Mouse (Mus musculus) embryonic facial prominence, embryonic 11.5 days (tissue): Measurements from ENCODE around the gene St3gal4. TPM values are rescaled to one million over a fixed set of nuclear protein-coding genes. Genes with fewer than 3 reads are reported as not detected.

Experiments used
- ATAC-seq: fragments of 200-750 bp; cut with Nextera tagmentation; replicated peaks from 2 replicates; pipeline ENCODE4 v1.8.0; 2017; ENCODE audit warnings: low read depth; ENCODE audit not compliant: insufficient number of reproducible peaks, low FRiP score, low TSS enrichment
- DNase-seq: peaks from one replicate; pipeline ENCODE4 v3.0.0-alpha.2; 2015; ENCODE audit warnings: low spot score
- H3K27ac ChIP-seq: fragments of 300-500 bp; sonication (generic); replicated peaks from 2 replicates; pipeline ENCODE4 v1.5.1; 2014; ENCODE audit warnings: mild to moderate bottlenecking, low read depth, low read length, control low read depth
- H3K27me3 ChIP-seq: fragments of 300-500 bp; sonication (generic); 2 replicates; pipeline ENCODE4 v1.6.1; 2014; ENCODE audit warnings: mild to moderate bottlenecking, low read length, moderate library complexity, mixed read lengths; ENCODE audit not compliant: control insufficient read depth, insufficient read depth
- H3K36me3 ChIP-seq: fragments of 300-500 bp; sonication (generic); replicated peaks from 2 replicates; pipeline ENCODE4 v1.6.1; 2014; ENCODE audit warnings: low read depth, mild to moderate bottlenecking, low read length, moderate library complexity, mixed read lengths; ENCODE audit not compliant: control insufficient read depth, insufficient read depth
- H3K4me1 ChIP-seq: fragments of 300-500 bp; sonication (generic); 2 replicates; pipeline ENCODE4 v1.6.1; 2014; ENCODE audit warnings: low read length, mixed read lengths; ENCODE audit not compliant: control insufficient read depth, insufficient read depth
- H3K4me2 ChIP-seq: fragments of 300-500 bp; sonication (generic); 2 replicates; pipeline ENCODE4 v1.6.1; 2014; ENCODE audit warnings: low read depth, mild to moderate bottlenecking, control low read depth, low read length, moderate library complexity
- H3K4me3 ChIP-seq: fragments of 300-500 bp; sonication (generic); 2 replicates; pipeline ENCODE4 v1.5.1; 2014; ENCODE audit warnings: low read depth, low read length, control low read depth
- H3K9ac ChIP-seq: fragments of 300-500 bp; sonication (generic); replicated peaks from 2 replicates; pipeline ENCODE4 v1.6.1; 2014; ENCODE audit warnings: mild to moderate bottlenecking, control low read depth, low read length
- H3K9me3 ChIP-seq: fragments of 300-500 bp; sonication (generic); replicated peaks from 2 replicates; pipeline ENCODE4 v1.6.1; 2016; ENCODE audit warnings: mild to moderate bottlenecking, low read length, inconsistent platforms, mixed read lengths; ENCODE audit not compliant: control insufficient read depth
- WGBS: fragments of 180-500 bp; shearing (Covaris S2); extraction: QIAGEN DNeasy Blood & Tissue Kit; methylation state at CpG from one replicate; pipeline ENCODE4 v1.1.7; 2014; 5-methylcytosine and 5-hydroxymethylcytosine counted together
- polyA plus RNA-seq: library from polyadenylated mRNA; unstranded; fragments of >200 nt; fragmentation: Nextera tagmentation; extraction: Ambion mirVana; gene quantifications from 2 replicates; pipeline ENCODE4 v1.2.1, GENCODE M21; 2014

The St3gal4 gene
- polyA plus RNA-seq, 1 experiment from 2014 or later = 24.2 TPM

GRCm38 (mm10) chr9:35035074-35035473 lies 84.0 kb downstream of the St3gal4 start:
- DNase-seq = no peak
- no peaks in the 10 kb centered on the region for H3K36me3 ChIP-seq
- no peak overlapping the region for H3K4me3 ChIP-seq
- no peaks in the 10 kb centered on the region for H3K9me3 ChIP-seq
- 45% methylated on average over 14 of the region's 14 CpGs for WGBS
- no peaks in the 10 kb centered on the region for H3K4me1 ChIP-seq
- no peaks in the 10 kb centered on the region for H3K27me3 ChIP-seq
- no peak overlapping the region for H3K4me2 ChIP-seq
- no peak overlapping the region for H3K27ac ChIP-seq
- H3K9ac ChIP-seq = no peak overlapping the region
- ATAC-seq = no peak

DNA sequence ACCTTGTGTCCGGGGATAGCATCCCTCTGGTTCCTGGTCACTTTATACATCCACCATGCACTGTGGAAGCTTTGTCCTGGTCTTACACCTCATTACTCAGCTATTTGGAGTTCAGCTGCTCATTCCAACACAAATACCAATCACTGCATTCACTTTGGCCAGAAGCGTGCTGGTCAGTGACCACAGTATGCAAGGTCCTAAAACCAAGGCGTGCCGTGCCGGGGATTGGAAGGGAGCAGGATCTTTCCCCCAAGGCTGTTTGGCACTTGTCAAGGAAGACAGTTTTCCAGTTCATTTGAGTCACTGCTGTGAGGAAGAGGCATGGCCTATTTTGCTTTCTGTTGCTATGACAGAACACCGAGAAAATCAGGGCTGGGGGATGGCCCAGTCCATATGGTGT lies 86.6 kb downstream of the St3gal4 start:
- Histone ChIP-seq H3K4me3 (no peak overlapping the region), H3K4me2 (no peak overlapping the region), H3K9ac (no peak overlapping the region), H3K27me3 (no peaks in the 10 kb centered on the region), H3K4me1 (no peaks in the 10 kb centered on the region), H3K36me3 (no peaks in the 10 kb centered on the region), H3K27ac (no peak overlapping the region), H3K9me3 (no peaks in the 10 kb centered on the region)
- DNase-seq = no peak
- no peak for ATAC-seq
- 62% methylated on average over 6 of the region's 6 CpGs for WGBS

- H3K9ac ChIP-seq = no peak overlapping the region
- H3K4me1 ChIP-seq = no peaks in the 10 kb centered on the region
- no peak overlapping the region for H3K4me2 ChIP-seq
- no peak overlapping the region for H3K27ac ChIP-seq
- no peaks in the 10 kb centered on the region for H3K36me3 ChIP-seq
- no peaks in the 10 kb centered on the region for H3K27me3 ChIP-seq
- ATAC-seq = no peak
- H3K4me3 ChIP-seq = no peak overlapping the region
- 79% methylated on average over 5 of the region's 5 CpGs for WGBS
- no peaks in the 10 kb centered on the region for H3K9me3 ChIP-seq
- DNase-seq = no peak
Observed at GRCm38 (mm10) chr9:35030823-35031222, 88.2 kb downstream of the St3gal4 start.

DNA sequence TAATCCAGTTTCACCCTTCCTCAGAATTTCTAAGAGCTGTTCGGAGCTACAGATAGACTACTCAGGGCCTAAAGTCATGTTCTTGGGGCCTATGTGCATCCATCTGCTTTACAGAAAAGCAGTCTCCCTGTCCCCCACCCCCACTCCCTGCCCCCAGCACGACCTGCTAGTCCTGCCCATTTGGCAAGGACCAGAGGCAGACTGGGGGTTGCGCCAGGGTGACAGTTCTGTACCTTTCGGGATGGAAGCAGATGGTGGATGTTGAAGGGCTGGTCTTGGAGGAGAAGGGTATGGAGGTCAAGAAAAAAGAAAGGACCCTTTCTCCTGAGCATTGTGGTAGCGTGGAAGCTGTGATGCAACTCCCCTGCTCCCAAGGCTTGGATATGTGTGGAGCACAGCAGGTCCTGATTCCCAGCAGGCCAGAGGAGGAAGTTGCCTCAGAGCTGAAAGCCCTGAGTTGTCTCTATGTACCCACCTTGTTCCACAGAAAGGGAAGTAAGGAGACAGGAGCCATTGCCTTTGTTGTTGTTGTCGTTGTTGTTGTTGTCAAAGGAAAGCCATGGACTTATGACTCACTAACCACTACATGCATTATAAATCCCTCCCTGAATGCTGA lies 91.6 kb downstream of the St3gal4 start:
- H3K27ac ChIP-seq = no peak overlapping the region
- H3K9ac ChIP-seq = no peak overlapping the region
- WGBS = 93% methylated on average over 6 of the region's 6 CpGs
- no peaks in the 10 kb centered on the region for H3K4me1 ChIP-seq
- H3K4me2 ChIP-seq = no peak overlapping the region
- DNase-seq (no peak), ATAC-seq (no peak)
- no peak overlapping the region for H3K4me3 ChIP-seq
- no peaks in the 10 kb centered on the region for H3K27me3 ChIP-seq
- no peaks in the 10 kb centered on the region for H3K9me3 ChIP-seq
- no peaks in the 10 kb centered on the region for H3K36me3 ChIP-seq

DNA sequence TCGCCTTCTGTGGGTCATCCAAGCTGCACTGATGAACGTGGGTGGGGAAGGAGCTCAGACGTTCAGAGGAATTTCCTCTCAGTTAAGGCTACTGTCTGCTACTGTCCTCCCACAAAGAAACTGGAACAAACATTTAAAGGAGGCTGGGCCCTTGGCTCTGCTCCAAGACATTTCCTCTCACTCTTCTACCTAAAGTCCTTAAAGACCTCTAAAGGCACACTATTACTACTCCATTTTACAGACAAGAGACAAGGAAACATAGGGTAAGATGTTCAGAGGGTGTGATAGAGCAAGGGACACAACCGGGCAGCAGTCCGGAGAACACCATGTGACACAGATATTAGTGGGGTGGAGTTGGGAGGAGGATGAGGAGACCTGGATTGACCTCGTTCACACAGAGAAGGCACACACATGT lies 92.2 kb downstream of the St3gal4 start:
- 56% methylated on average over 6 of the region's 6 CpGs for WGBS
- Histone ChIP-seq H3K4me3 (no peak overlapping the region), H3K27ac (no peak overlapping the region), H3K9me3 (no peaks in the 10 kb centered on the region), H3K9ac (no peak overlapping the region), H3K36me3 (no peaks in the 10 kb centered on the region), H3K4me1 (no peaks in the 10 kb centered on the region), H3K4me2 (no peak overlapping the region), H3K27me3 (no peaks in the 10 kb centered on the region)
- no peak for DNase-seq
- no peak for ATAC-seq

GRCm38 (mm10) chr9:35026311-35026710 lies 92.8 kb downstream of the St3gal4 start:
- ATAC-seq (no peak), DNase-seq (peak; percentile 73)
- no peaks in the 10 kb centered on the region for H3K4me1 ChIP-seq
- H3K9me3 ChIP-seq = no peaks in the 10 kb centered on the region
- H3K4me2 ChIP-seq = no peak overlapping the region
- no peaks in the 10 kb centered on the region for H3K36me3 ChIP-seq
- H3K4me3 ChIP-seq = no peak overlapping the region
- no peaks in the 10 kb centered on the region for H3K27me3 ChIP-seq
- H3K27ac ChIP-seq = no peak overlapping the region
- 56% methylated on average over 6 of the region's 6 CpGs for WGBS
- H3K9ac ChIP-seq = no peak overlapping the region

- H3K36me3 ChIP-seq = no peaks in the 10 kb centered on the region
- DNase-seq = peak; percentile 43
- WGBS = 1% methylated on average over 25 of the region's 25 CpGs
- no peaks in the 10 kb centered on the region for H3K27me3 ChIP-seq
- peak overlapping the region; percentile 32 for H3K4me3 ChIP-seq
- H3K4me1 ChIP-seq = no peaks in the 10 kb centered on the region
- ATAC-seq = peak; percentile 64
- H3K4me2 ChIP-seq = peak overlapping the region; percentile 72
- H3K9ac ChIP-seq = peak overlapping the region; percentile 56
- H3K9me3 ChIP-seq = no peaks in the 10 kb centered on the region
- H3K27ac ChIP-seq = no peak overlapping the region
Observed at GRCm38 (mm10) chr9:35024591-35025496, 94.2 kb downstream of the St3gal4 start.

DNA sequence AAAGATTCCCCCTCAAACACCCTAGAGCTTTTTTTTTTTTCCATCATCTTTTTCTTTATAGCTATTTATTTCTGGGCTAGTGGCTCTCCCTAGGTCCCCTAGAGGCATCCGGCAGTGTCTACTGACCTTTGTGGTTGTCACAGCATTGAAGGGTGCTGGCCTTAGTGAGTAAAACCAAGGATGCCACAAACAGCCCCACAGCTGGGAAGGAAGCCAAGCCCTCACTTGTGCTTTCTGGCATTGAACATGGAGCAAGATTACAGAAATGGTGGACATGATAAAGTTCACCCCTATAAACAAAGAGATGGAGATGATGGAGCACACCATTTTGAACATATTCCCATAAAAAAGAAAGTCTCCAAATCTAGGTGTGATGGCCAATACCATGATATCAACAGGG lies 97.3 kb downstream of the St3gal4 start:
- no peak for ATAC-seq
- 83% methylated on average over 1 of the region's 1 CpGs for WGBS
- Histone ChIP-seq H3K4me2 (no peak overlapping the region), H3K4me3 (no peak overlapping the region), H3K27ac (no peak overlapping the region), H3K27me3 (no peaks in the 10 kb centered on the region), H3K9me3 (no peaks in the 10 kb centered on the region), H3K9ac (no peak overlapping the region), H3K36me3 (no peaks in the 10 kb centered on the region), H3K4me1 (no peaks in the 10 kb centered on the region)
- no peak for DNase-seq
